In genomic region chr5:140619895-140620736, GRCm38 (mm10) we compare ENCODE assay signal across 10 mouse cellular contexts. TPM values are rescaled to one million over a fixed set of nuclear protein-coding genes. Genes with fewer than 3 reads are reported as not detected.
DNase-seq lines count a peak whose midpoint lies in the region; ATAC-seq and TF ChIP-seq lines count a peak whose summit lies in the region.
"Had no signal": no experiment of that assay in that cellular context is flagged by ENCODE, and none has a peak within 500 bp of the region (broad histone marks: within the 10 kb centered on the region; RNA-seq: fewer than 3 reads in every experiment).

No protein-coding gene starts in this region.

- H3K4me1 ChIP-seq in lung, embryonic 14.5 days (ENCODE audit: insufficient read depth) = no peaks in the 10 kb centered on the region
- peaks cover 19% of the 10 kb centered on the region for H3K4me1 ChIP-seq in embryonic facial prominence, embryonic 10.5 days
- peaks cover 17% of the 10 kb centered on the region for H3K4me1 ChIP-seq in hindbrain, embryonic 12.5 days

- no peaks in the 10 kb centered on the region for H3K9me3 ChIP-seq in lung, embryonic 14.5 days (ENCODE audit: low read depth, low read length)
- no peaks in the 10 kb centered on the region for H3K9me3 ChIP-seq in embryonic facial prominence, embryonic 10.5 days
- no peaks in the 10 kb centered on the region for H3K9me3 ChIP-seq in hindbrain, embryonic 12.5 days (replicated peaks)
- H3K9me3 ChIP-seq: megakaryocyte, embryonic 14.5 days had no signal

- peak; percentile 19; the same call in 1 of the 2 replicates for ATAC-seq in lung, embryonic 14.5 days (ENCODE audit: insufficient read depth)
- peak; percentile 42 for ATAC-seq in hindbrain, embryonic 12.5 days (ENCODE audit: low FRiP score)

- H3K36me3 ChIP-seq in lung, embryonic 14.5 days (ENCODE audit: insufficient read depth) = peaks cover 38% of the 10 kb centered on the region
- peaks cover 68% of the 10 kb centered on the region for H3K36me3 ChIP-seq in embryonic facial prominence, embryonic 10.5 days (replicated peaks)
- H3K36me3 ChIP-seq in hindbrain, embryonic 12.5 days = peaks cover 41% of the 10 kb centered on the region

- no peak overlapping the region for H3K4me3 ChIP-seq in lung, embryonic 14.5 days (ENCODE audit: low read depth, low read length)
- H3K4me3 ChIP-seq in embryonic facial prominence, embryonic 10.5 days = no peak overlapping the region
- H3K4me3 ChIP-seq in hindbrain, embryonic 12.5 days = no peak overlapping the region
- H3K4me3 ChIP-seq: megakaryocyte, embryonic 14.5 days had no signal

- 56% methylated on average over 7 of the region's 7 CpGs for WGBS in lung, embryonic 14.5 days
- WGBS in embryonic facial prominence, embryonic 10.5 days = 60% methylated on average over 7 of the region's 7 CpGs
- 50% methylated on average over 7 of the region's 7 CpGs for WGBS in hindbrain, embryonic 12.5 days

- no peak overlapping the region for H3K9ac ChIP-seq in lung, embryonic 14.5 days
- H3K9ac ChIP-seq in hindbrain, embryonic 12.5 days = no peak overlapping the region

- TF ChIP-seq CTCF in lung, embryonic 14.5 days (IDR thresholded peaks at IDR 0.05; ENCODE audit: low read depth) = no peak

- H3K4me2 ChIP-seq in lung, embryonic 14.5 days = no peak overlapping the region
- no peak overlapping the region for H3K4me2 ChIP-seq in hindbrain, embryonic 12.5 days (replicated peaks)
- H3K4me2 ChIP-seq: heart, embryonic 11.5 days had no signal

- no peak overlapping the region; the same call in 1 of the 2 replicates for H3K27ac ChIP-seq in lung, embryonic 14.5 days (ENCODE audit: low read depth)
- H3K27ac ChIP-seq in embryonic facial prominence, embryonic 10.5 days (replicated peaks) = no peak overlapping the region
- H3K27ac ChIP-seq in hindbrain, embryonic 12.5 days = peak overlapping the region; percentile 31; the same call in 1 of the 2 replicates

- no peak for DNase-seq in lung, embryonic 14.5 days
- no peak for DNase-seq in lung, postnatal 14 days
- DNase-seq in embryonic facial prominence, embryonic 10.5 days (ENCODE audit: low spot score) = peak; percentile 44
- peak; percentile 44 for DNase-seq in naive thymus-derived CD4-positive, alpha-beta T cell, adult 2 months (ENCODE audit: low read depth)
- DNase-seq in spleen, postnatal 10 days (ENCODE audit: low spot score in 2 of 2) = no peak
- DNase-seq in gastrocnemius, adult 8-10 months (ENCODE audit: low spot score in 2 of 2) = no peak
- no peak for DNase-seq in urinary bladder, adult 18-20 months (ENCODE audit: low spot score in 2 of 2)

- no peaks in the 10 kb centered on the region for H3K27me3 ChIP-seq in lung, embryonic 14.5 days (ENCODE audit: insufficient read depth, low read length)
- H3K27me3 ChIP-seq in embryonic facial prominence, embryonic 10.5 days (replicated peaks; ENCODE audit: low read depth, poor library complexity, severe bottlenecking) = no peaks in the 10 kb centered on the region
- no peaks in the 10 kb centered on the region for H3K27me3 ChIP-seq in hindbrain, embryonic 12.5 days
- H3K27me3 ChIP-seq: megakaryocyte, embryonic 14.5 days had no signal

RNA-seq across cellular contexts. Expression of gene Lfng, which starts 13.0 kb away (rescaled TPM):
- polyA plus RNA-seq in lung, embryonic 14.5 days (2014; fragmentation: Nextera tagmentation; extraction: Ambion mirVana) = 20.5 and 22.0 TPM in 2 replicates
- polyA plus RNA-seq in embryonic facial prominence, embryonic 10.5 days (2016; fragmentation: Nextera tagmentation; extraction: Ambion mirVana) = 11.7 and 14.9 TPM in 2 replicates
- polyA plus RNA-seq in hindbrain, embryonic 12.5 days (2016; fragmentation: Nextera tagmentation; extraction: Ambion mirVana) = 23.8 and 27.6 TPM in 2 replicates
- 1 to 10 TPM; 2.0 to 2.9 (median 2.4) TPM for total RNA-seq in gastrocnemius, adult 8-10 months (2022)

RNA-seq across cellular contexts. Expression of gene Ttyh3, which starts 28.7 kb away (rescaled TPM):
- 56.4 and 61.6 TPM in 2 replicates for polyA plus RNA-seq in lung, embryonic 14.5 days (2014; fragmentation: Nextera tagmentation; extraction: Ambion mirVana)
- 33.4 and 35.5 TPM in 2 replicates for polyA plus RNA-seq in embryonic facial prominence, embryonic 10.5 days (2016; fragmentation: Nextera tagmentation; extraction: Ambion mirVana)
- polyA plus RNA-seq in hindbrain, embryonic 12.5 days (2016; fragmentation: Nextera tagmentation; extraction: Ambion mirVana) = 83.7 and 98.3 TPM in 2 replicates
- total RNA-seq in gastrocnemius, adult 8-10 months (2022) = 1 to 10 TPM; 2.6 to 5.2 (median 3.4) TPM

RNA-seq across cellular contexts. Expression of gene Grifin, which starts 55.2 kb away (rescaled TPM):
- polyA plus RNA-seq in lung, embryonic 14.5 days (2014; fragmentation: Nextera tagmentation; extraction: Ambion mirVana) = not detected in 2 replicates
- not detected in 2 replicates for polyA plus RNA-seq in embryonic facial prominence, embryonic 10.5 days (2016; fragmentation: Nextera tagmentation; extraction: Ambion mirVana)
- not detected in 2 replicates for polyA plus RNA-seq in hindbrain, embryonic 12.5 days (2016; fragmentation: Nextera tagmentation; extraction: Ambion mirVana)
- not detected for total RNA-seq in gastrocnemius, adult 8-10 months (2022)

Comparison
In these comparisons a context has a peak if more than half of its experiments do, and no peak if none do; other contexts are left out.
1. DNase-seq: peak in embryonic facial prominence, embryonic 10.5 days (single experiment) and naive thymus-derived CD4-positive, alpha-beta T cell, adult 2 months (single experiment); none in lung, embryonic 14.5 days (single experiment), lung, postnatal 14 days (single experiment), spleen, postnatal 10 days (0 of 2), gastrocnemius, adult 8-10 months (0 of 2) and urinary bladder, adult 18-20 months (0 of 2).